In the genomic region with DNA sequence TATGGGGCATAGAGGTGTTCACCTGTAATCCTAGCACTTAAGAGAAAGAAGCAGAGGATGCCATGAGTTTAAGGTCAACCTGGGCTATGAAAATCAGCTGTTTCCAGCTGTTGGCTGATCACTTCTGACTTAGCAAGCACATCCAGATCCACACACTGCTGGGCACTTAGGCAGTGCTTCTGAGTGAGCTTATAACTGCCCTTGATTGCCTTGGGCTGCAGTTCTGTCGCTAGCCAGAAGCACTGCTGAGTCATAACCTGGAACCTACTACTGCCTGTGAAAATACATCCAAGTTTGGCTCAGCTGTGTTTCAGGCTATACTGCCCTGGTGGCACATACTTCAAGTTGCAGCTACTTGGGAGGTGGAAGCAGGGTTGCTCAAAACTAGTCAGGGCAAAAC, we compare ENCODE assay signal across 11 mouse cellular contexts. TPM values are rescaled to one million over a fixed set of nuclear protein-coding genes. Genes with fewer than 3 reads are reported as not detected.
DNase-seq lines count a peak whose midpoint lies in the region; ATAC-seq and TF ChIP-seq lines count a peak whose summit lies in the region.
"Had no signal": no experiment of that assay in that cellular context is flagged by ENCODE, and none has a peak within 500 bp of the region (broad histone marks: within the 10 kb centered on the region; RNA-seq: fewer than 3 reads in every experiment).

No protein-coding gene starts in this region.

- peak; percentile 23 for TF ChIP-seq CTCF in heart, adult 2 months (IDR thresholded peaks at IDR 0.05)
- 0 out of 2 replicates have a peak, but pooled peaks have one; percentile 11 for TF ChIP-seq CTCF in midbrain, postnatal 0 days (IDR thresholded peaks at IDR 0.05)

- no peaks in the 10 kb centered on the region for H3K27me3 ChIP-seq in heart, adult 2 months (ENCODE audit: control insufficient read depth, insufficient read depth, low read length)
- no peaks in the 10 kb centered on the region for H3K27me3 ChIP-seq in midbrain, postnatal 0 days (ENCODE audit: insufficient read depth, low read length)
- H3K27me3 ChIP-seq in midbrain, embryonic 14.5 days (ENCODE audit: control insufficient read depth, insufficient read depth, low read length) = no peaks in the 10 kb centered on the region
- H3K27me3 ChIP-seq: embryonic facial prominence, embryonic 15.5 days had no signal

- no peak for TF ChIP-seq EP300 in heart, adult 2 months (IDR thresholded peaks at IDR 0.05; ENCODE audit: insufficient read depth, low read depth, low read length)

- H3K4me2 ChIP-seq in midbrain, postnatal 0 days (ENCODE audit: low read depth, low read length, poor library complexity, severe bottlenecking) = no peak overlapping the region
- H3K4me2 ChIP-seq in midbrain, embryonic 14.5 days (ENCODE audit: low read length) = no peak overlapping the region
- H3K4me2 ChIP-seq: embryonic facial prominence, embryonic 15.5 days had no signal

- H3K27ac ChIP-seq in heart, adult 2 months = no peak overlapping the region; the same call in 1 of the 2 replicates
- no peak overlapping the region for H3K27ac ChIP-seq in midbrain, postnatal 0 days (ENCODE audit: low read depth, low read length)
- H3K27ac ChIP-seq in midbrain, embryonic 14.5 days (replicated peaks; ENCODE audit: low read depth, low read length) = no peak overlapping the region
- H3K27ac ChIP-seq: embryonic facial prominence, embryonic 15.5 days had no signal

- ATAC-seq in midbrain, postnatal 0 days (ENCODE audit: low FRiP score) = no peak
- ATAC-seq in midbrain, embryonic 14.5 days (ENCODE audit: low FRiP score, low TSS enrichment) = no peak
- ATAC-seq: inflammation-experienced regulatory T-cells, adult 6 months had no signal

- DNase-seq in heart, adult 2 months = no peak
- no peak for DNase-seq in heart, postnatal 25 days (ENCODE audit: low spot score)
- DNase-seq in midbrain, postnatal 0 days (ENCODE audit: low spot score) = peak; percentile 16
- no peak for DNase-seq in midbrain, embryonic 14.5 days
- DNase-seq in adrenal gland, postnatal 36 days = peak; percentile 43 to 45
- DNase-seq in skeletal muscle tissue, adult 2 months (ENCODE audit: low read depth, low spot score) = peak; percentile 57
- no peak for DNase-seq in ovary, postnatal 14 days (ENCODE audit: low spot score)
- no peak for DNase-seq in T-cell, adult 2 months (ENCODE audit: low spot score)
- DNase-seq: thymus, postnatal 14 days had no signal

- H3K36me3 ChIP-seq in heart, adult 2 months (ENCODE audit: control insufficient read depth, insufficient read depth, low read length) = peaks cover 5% of the 10 kb centered on the region
- peaks cover 71% of the 10 kb centered on the region for H3K36me3 ChIP-seq in midbrain, postnatal 0 days (ENCODE audit: insufficient read depth, low read length)
- H3K36me3 ChIP-seq in midbrain, embryonic 14.5 days (ENCODE audit: control insufficient read depth, insufficient read depth, low read length) = peaks cover 96% of the 10 kb centered on the region

- H3K79me2 ChIP-seq in heart, adult 2 months (replicated peaks; ENCODE audit: control insufficient read depth, insufficient read depth, low read length) = no peaks in the 10 kb centered on the region

- no peak overlapping the region for H3K4me3 ChIP-seq in heart, adult 2 months
- H3K4me3 ChIP-seq in midbrain, postnatal 0 days (ENCODE audit: low read depth, low read length) = no peak overlapping the region
- no peak overlapping the region for H3K4me3 ChIP-seq in midbrain, embryonic 14.5 days (replicated peaks; ENCODE audit: low read depth, low read length)
- H3K4me3 ChIP-seq: embryonic facial prominence, embryonic 15.5 days had no signal

- intact Hi-C loops in heart, adult 2 months (cut with DNase I) = no loop called here
- intact Hi-C loops in heart, postnatal 25 days (cut with DNase I) = no loop called here

- WGBS in heart, adult 2 months = 6% methylated on average over 1 of the region's 1 CpGs
- WGBS in midbrain, postnatal 0 days = 52% methylated on average over 1 of the region's 1 CpGs
- WGBS in midbrain, embryonic 14.5 days = 71% methylated on average over 1 of the region's 1 CpGs

- peaks cover 3% of the 10 kb centered on the region for H3K4me1 ChIP-seq in heart, adult 2 months (ENCODE audit: control insufficient read depth, insufficient read depth, low read length)
- H3K4me1 ChIP-seq in midbrain, postnatal 0 days (ENCODE audit: insufficient read depth, low read length) = no peaks in the 10 kb centered on the region
- H3K4me1 ChIP-seq in midbrain, embryonic 14.5 days (ENCODE audit: control insufficient read depth, insufficient read depth, low read length) = no peaks in the 10 kb centered on the region

- H3K9me3 ChIP-seq in midbrain, postnatal 0 days (ENCODE audit: low read length) = no peaks in the 10 kb centered on the region
- H3K9me3 ChIP-seq in midbrain, embryonic 14.5 days (ENCODE audit: control insufficient read depth, low read length) = no peaks in the 10 kb centered on the region; the same call in 1 of the 2 replicates
- H3K9me3 ChIP-seq: embryonic facial prominence, embryonic 15.5 days had no signal

- 0 out of 2 replicates have a peak overlapping the region, but pooled peaks have one; percentile 17 for H3K9ac ChIP-seq in heart, adult 2 months (ENCODE audit: low read depth, low read length)
- H3K9ac ChIP-seq in midbrain, postnatal 0 days (replicated peaks; ENCODE audit: low read length, poor library complexity, severe bottlenecking) = no peak overlapping the region
- no peak overlapping the region for H3K9ac ChIP-seq in midbrain, embryonic 14.5 days (replicated peaks; ENCODE audit: low read length)
- H3K9ac ChIP-seq: embryonic facial prominence, embryonic 15.5 days had no signal

- TF ChIP-seq POLR2A in heart, adult 2 months (IDR thresholded peaks at IDR 0.05; ENCODE audit: insufficient read depth, low read depth, low read length) = no peak

RNA-seq across cellular contexts. Expression of a gene that starts 13.8 kb away (rescaled TPM):
- total RNA-seq in heart, adult 2 months (2021) = under 1 TPM; 0.29 to 0.32 TPM
- 0.70 and 0.88 TPM in 2 replicates for polyA plus RNA-seq in heart, adult 2 months (2012; rRNA removed)
- under 1 TPM; 0.44 to 0.64 TPM for total RNA-seq in heart, postnatal 25 days (2021)
- total RNA-seq in midbrain, postnatal 0 days (2014; rRNA removed) = 3.5 and 5.1 TPM in 2 replicates
- polyA plus RNA-seq in midbrain, postnatal 0 days (2015; fragmentation: Nextera tagmentation; extraction: Ambion mirVana) = 4.8 and 5.9 TPM in 2 replicates
- polyA plus RNA-seq in midbrain, embryonic 14.5 days (2014; fragmentation: Nextera tagmentation; extraction: Ambion mirVana) = 3.8 and 3.9 TPM in 2 replicates
- total RNA-seq in adrenal gland, postnatal 36 days (2021) = 10 to 100 TPM; 18.4 to 20.5 TPM

RNA-seq across cellular contexts. Expression of a gene that starts 14.3 kb away (rescaled TPM):
- total RNA-seq in heart, adult 2 months (2021) = 10 to 100 TPM; 13.7 to 14.0 TPM
- polyA plus RNA-seq in heart, adult 2 months (2012; rRNA removed) = 5.3 and 9.8 TPM in 2 replicates
- 10 to 100 TPM; 14.6 to 15.3 TPM for total RNA-seq in heart, postnatal 25 days (2021)
- 31.6 and 37.5 TPM in 2 replicates for total RNA-seq in midbrain, postnatal 0 days (2014; rRNA removed)
- 67.5 and 73.2 TPM in 2 replicates for polyA plus RNA-seq in midbrain, postnatal 0 days (2015; fragmentation: Nextera tagmentation; extraction: Ambion mirVana)
- polyA plus RNA-seq in midbrain, embryonic 14.5 days (2014; fragmentation: Nextera tagmentation; extraction: Ambion mirVana) = 64.9 and 69.5 TPM in 2 replicates
- total RNA-seq in adrenal gland, postnatal 36 days (2021) = 10 to 100 TPM; 48.6 to 68.5 TPM

Comparison
In these comparisons a context has a peak if more than half of its experiments do, and no peak if none do; other contexts are left out.
1. DNase-seq: peak in midbrain, postnatal 0 days (single experiment), adrenal gland, postnatal 36 days (2 of 2) and skeletal muscle tissue, adult 2 months (single experiment); none in heart, adult 2 months (0 of 2), heart, postnatal 25 days (single experiment), midbrain, embryonic 14.5 days (single experiment), ovary, postnatal 14 days (single experiment) and T-cell, adult 2 months (single experiment).